15 mouse cellular contexts compared by ENCODE assay signal in genomic region chr10:45084471-45084870, GRCm38 (mm10). TPM values are rescaled to one million over a fixed set of nuclear protein-coding genes. Genes with fewer than 3 reads are reported as not detected.
A peak's percentile ranks its signal among the peaks of the same experiment; 100 is the strongest.
DNase-seq lines count a peak whose midpoint lies in the region; ATAC-seq and TF ChIP-seq lines count a peak whose summit lies in the region.
"Had no signal": no experiment of that assay in that cellular context is flagged by ENCODE, and none has a peak within 500 bp of the region (broad histone marks: within the 10 kb centered on the region; RNA-seq: fewer than 3 reads in every experiment).

No protein-coding gene starts in this region.

- no peak for ATAC-seq in heart, embryonic 15.5 days (replicated peaks; ENCODE audit: insufficient number of reproducible peaks, insufficient read depth, low FRiP score, low read depth)
- no peak for ATAC-seq in stomach, embryonic 16.5 days (ENCODE audit: insufficient read depth, low FRiP score)
- ATAC-seq in stomach, postnatal 0 days (ENCODE audit: low FRiP score, low TSS enrichment): no peak
- 0 out of 2 replicates have a peak, but pooled peaks have one; percentile 9 for ATAC-seq in hindbrain, embryonic 15.5 days (ENCODE audit: low FRiP score, low read depth)

- no peak overlapping the region for H3K27ac ChIP-seq in heart, embryonic 15.5 days
- no peak overlapping the region for H3K27ac ChIP-seq in heart, adult 2 months
- H3K27ac ChIP-seq in stomach, embryonic 16.5 days (ENCODE audit: low read length): no peak overlapping the region
- H3K27ac ChIP-seq in stomach, postnatal 0 days (replicated peaks): no peak overlapping the region
- 0 out of 2 replicates have a peak overlapping the region, but pooled peaks have one; percentile 9 for H3K27ac ChIP-seq in hindbrain, embryonic 15.5 days (replicated peaks)
- H3K27ac ChIP-seq: embryonic facial prominence, embryonic 15.5 days; liver, embryonic 13.5 days had no signal

- H3K27me3 ChIP-seq in heart, embryonic 15.5 days: no peaks in the 10 kb centered on the region
- no peaks in the 10 kb centered on the region for H3K27me3 ChIP-seq in heart, adult 2 months (ENCODE audit: control insufficient read depth, insufficient read depth, low read length)
- H3K27me3 ChIP-seq in stomach, embryonic 16.5 days (ENCODE audit: control insufficient read depth, insufficient read depth, low read length): no peaks in the 10 kb centered on the region
- no peaks in the 10 kb centered on the region for H3K27me3 ChIP-seq in stomach, postnatal 0 days (ENCODE audit: control insufficient read depth, insufficient read depth, low read length)
- no peaks in the 10 kb centered on the region for H3K27me3 ChIP-seq in hindbrain, embryonic 15.5 days
- H3K27me3 ChIP-seq: embryonic facial prominence, embryonic 15.5 days; liver, embryonic 13.5 days had no signal

- peaks cover 31% of the 10 kb centered on the region for H3K4me1 ChIP-seq in heart, embryonic 15.5 days (replicated peaks)
- H3K4me1 ChIP-seq in heart, adult 2 months (ENCODE audit: control insufficient read depth, insufficient read depth, low read length): no peaks in the 10 kb centered on the region
- H3K4me1 ChIP-seq in stomach, embryonic 16.5 days (ENCODE audit: control insufficient read depth, insufficient read depth, low read length): peaks cover 5% of the 10 kb centered on the region; the same call in 1 of the 2 replicates
- H3K4me1 ChIP-seq in stomach, postnatal 0 days (replicated peaks; ENCODE audit: control insufficient read depth, insufficient read depth): no peaks in the 10 kb centered on the region
- peaks cover 12% of the 10 kb centered on the region for H3K4me1 ChIP-seq in hindbrain, embryonic 15.5 days (replicated peaks)

- H3K79me2 ChIP-seq in heart, adult 2 months (replicated peaks; ENCODE audit: control insufficient read depth, insufficient read depth, low read length): no peaks in the 10 kb centered on the region

- intact Hi-C loops in heart, adult 2 months (cut with DNase I): no loop called here

- no peak for TF ChIP-seq POLR2A in heart, adult 2 months (IDR thresholded peaks at IDR 0.05; ENCODE audit: insufficient read depth, low read depth, low read length)

- no peaks in the 10 kb centered on the region for H3K36me3 ChIP-seq in heart, embryonic 15.5 days
- no peaks in the 10 kb centered on the region for H3K36me3 ChIP-seq in heart, adult 2 months (ENCODE audit: control insufficient read depth, insufficient read depth, low read length)
- H3K36me3 ChIP-seq in stomach, embryonic 16.5 days (ENCODE audit: control insufficient read depth, insufficient read depth, low read length): no peaks in the 10 kb centered on the region
- no peaks in the 10 kb centered on the region for H3K36me3 ChIP-seq in stomach, postnatal 0 days (ENCODE audit: control insufficient read depth, insufficient read depth, low read length)
- no peaks in the 10 kb centered on the region for H3K36me3 ChIP-seq in hindbrain, embryonic 15.5 days
- H3K36me3 ChIP-seq: embryonic facial prominence, embryonic 15.5 days had no signal

- no peak overlapping the region for H3K4me2 ChIP-seq in heart, embryonic 15.5 days
- H3K4me2 ChIP-seq in stomach, embryonic 16.5 days (ENCODE audit: low read depth, low read length): no peak overlapping the region
- H3K4me2 ChIP-seq in stomach, postnatal 0 days (replicated peaks; ENCODE audit: low read depth): no peak overlapping the region
- H3K4me2 ChIP-seq in hindbrain, embryonic 15.5 days: no peak overlapping the region
- H3K4me2 ChIP-seq: embryonic facial prominence, embryonic 15.5 days; liver, embryonic 13.5 days had no signal

- H3K9ac ChIP-seq in heart, embryonic 15.5 days: peak overlapping the region; percentile 4; the same call in 1 of the 2 replicates
- H3K9ac ChIP-seq in heart, adult 2 months (ENCODE audit: low read depth, low read length): no peak overlapping the region
- 0 out of 2 replicates have a peak overlapping the region, but pooled peaks have one; percentile 1 for H3K9ac ChIP-seq in stomach, embryonic 16.5 days (ENCODE audit: low read length)
- no peak overlapping the region for H3K9ac ChIP-seq in stomach, postnatal 0 days (ENCODE audit: low read length)
- H3K9ac ChIP-seq in hindbrain, embryonic 15.5 days: no peak overlapping the region
- H3K9ac ChIP-seq: embryonic facial prominence, embryonic 15.5 days; liver, embryonic 13.5 days had no signal

- no peak for TF ChIP-seq EP300 in heart, adult 2 months (IDR thresholded peaks at IDR 0.05; ENCODE audit: insufficient read depth, low read depth, low read length)
- no peak for TF ChIP-seq EP300 in stomach, postnatal 0 days (optimal IDR thresholded peaks at IDR 0.05)

- no peak overlapping the region for H3K4me3 ChIP-seq in heart, embryonic 15.5 days
- no peak overlapping the region for H3K4me3 ChIP-seq in heart, adult 2 months
- H3K4me3 ChIP-seq in stomach, embryonic 16.5 days (replicated peaks; ENCODE audit: low read length): no peak overlapping the region
- no peak overlapping the region for H3K4me3 ChIP-seq in stomach, postnatal 0 days (ENCODE audit: low read depth, low read length)
- H3K4me3 ChIP-seq in hindbrain, embryonic 15.5 days: no peak overlapping the region
- H3K4me3 ChIP-seq: embryonic facial prominence, embryonic 15.5 days; liver, embryonic 13.5 days had no signal

- DNase-seq in heart, adult 2 months: no peak
- no peak for DNase-seq in stomach, postnatal 0 days (ENCODE audit: low spot score)
- no peak for DNase-seq in ovary, postnatal 14 days (ENCODE audit: low spot score)
- no peak for DNase-seq in gastrocnemius, postnatal 25 days
- DNase-seq: cerebellum, adult 18-20 months; gastrocnemius, postnatal 36 days; kidney, adult 8-10 months; layer of hippocampus, adult 9-11 months; liver, embryonic 13.5 days; lung, postnatal 14 days; right cerebral cortex, postnatal 4 days had no signal

- WGBS in heart, embryonic 15.5 days: 62% methylated on average over 3 of the region's 3 CpGs
- 63% methylated on average over 3 of the region's 3 CpGs for WGBS in heart, adult 2 months
- 58% methylated on average over 3 of the region's 3 CpGs for WGBS in stomach, embryonic 16.5 days
- WGBS in stomach, postnatal 0 days: 63% methylated on average over 3 of the region's 3 CpGs
- 25% methylated on average over 3 of the region's 3 CpGs for WGBS in hindbrain, embryonic 15.5 days

- H3K9me3 ChIP-seq in heart, embryonic 15.5 days (replicated peaks): no peaks in the 10 kb centered on the region
- no peaks in the 10 kb centered on the region for H3K9me3 ChIP-seq in stomach, embryonic 16.5 days (replicated peaks; ENCODE audit: control insufficient read depth, low read length)
- no peaks in the 10 kb centered on the region for H3K9me3 ChIP-seq in stomach, postnatal 0 days (ENCODE audit: control insufficient read depth, low read length)
- no peaks in the 10 kb centered on the region for H3K9me3 ChIP-seq in hindbrain, embryonic 15.5 days
- H3K9me3 ChIP-seq: embryonic facial prominence, embryonic 15.5 days; liver, embryonic 13.5 days had no signal

- no peak for TF ChIP-seq CTCF in heart, adult 2 months (IDR thresholded peaks at IDR 0.05)
- TF ChIP-seq CTCF in stomach, postnatal 0 days (IDR thresholded peaks at IDR 0.05; ENCODE audit: low read depth): no peak

RNA-seq across cellular contexts. Expression of gene Prep, which starts 17.5 kb away (rescaled TPM):
- polyA plus RNA-seq in heart, embryonic 15.5 days (2015; fragmentation: Nextera tagmentation; extraction: Ambion mirVana): 23.9 and 26.6 TPM in 2 replicates
- 10 to 100 TPM; 12.1 to 13.8 TPM for total RNA-seq in heart, adult 2 months (2021)
- polyA plus RNA-seq in heart, adult 2 months (2012; rRNA removed): 7.9 and 11.8 TPM in 2 replicates
- 22.1 and 25.1 TPM in 2 replicates for polyA plus RNA-seq in stomach, embryonic 16.5 days (2015; fragmentation: Nextera tagmentation; extraction: Ambion mirVana)
- 10.8 and 11.3 TPM in 2 replicates for polyA plus RNA-seq in stomach, postnatal 0 days (2015; fragmentation: Nextera tagmentation; extraction: Ambion mirVana)
- polyA plus RNA-seq in hindbrain, embryonic 15.5 days (2015; fragmentation: Nextera tagmentation; extraction: Ambion mirVana): 25.6 and 27.2 TPM in 2 replicates
- 1 to 10 TPM; 7.0 to 7.3 TPM for total RNA-seq in gastrocnemius, postnatal 25 days (2021)

Comparison
In these comparisons a context has a peak if more than half of its experiments do, and no peak if none do; other contexts are left out.
1. H3K9ac ChIP-seq: peak in heart, embryonic 15.5 days (single experiment) and stomach, embryonic 16.5 days (single experiment); none in heart, adult 2 months (single experiment), stomach, postnatal 0 days (single experiment) and hindbrain, embryonic 15.5 days (single experiment).